Mouse (Mus musculus) forebrain, embryonic 16.5 days (tissue): Measurements from ENCODE around the gene Jph2. TPM values are rescaled to one million over a fixed set of nuclear protein-coding genes. Genes with fewer than 3 reads are reported as not detected.

Experiments used
- ATAC-seq: fragments of 200-750 bp; cut with Nextera tagmentation; 2 replicates; pipeline ENCODE4 v1.8.0; 2017; ENCODE audit warnings: mild to moderate bottlenecking, moderate library complexity
- H3K27ac ChIP-seq: fragments of 300-500 bp; sonication (generic); 2 replicates; pipeline ENCODE4 v1.5.1; 2014; ENCODE audit warnings: low read length, control low read depth
- H3K27me3 ChIP-seq: fragments of 300-500 bp; sonication (generic); replicated peaks from 2 replicates; pipeline ENCODE4 v1.6.1; 2014; ENCODE audit warnings: low read length; ENCODE audit not compliant: control insufficient read depth, insufficient read depth
- H3K36me3 ChIP-seq: fragments of 300-500 bp; sonication (generic); 2 replicates; pipeline ENCODE4 v1.6.1; 2014; ENCODE audit not compliant: control insufficient read depth, insufficient read depth
- H3K4me1 ChIP-seq: fragments of 300-500 bp; sonication (generic); replicated peaks from 2 replicates; pipeline ENCODE4 v1.6.1; 2014; ENCODE audit warnings: low read length; ENCODE audit not compliant: control insufficient read depth, insufficient read depth
- H3K4me2 ChIP-seq: fragments of 300-500 bp; sonication (generic); 2 replicates; pipeline ENCODE4 v1.6.1; 2014; ENCODE audit warnings: mild to moderate bottlenecking, low read length, control low read depth
- H3K4me3 ChIP-seq: fragments of 300-500 bp; sonication (generic); replicated peaks from 2 replicates; pipeline ENCODE4 v1.5.1; 2014; ENCODE audit warnings: mild to moderate bottlenecking, low read length, control low read depth
- H3K9ac ChIP-seq: fragments of 300-500 bp; sonication (generic); replicated peaks from 2 replicates; pipeline ENCODE4 v1.6.1; 2014; ENCODE audit warnings: low read depth, low read length, control low read depth
- H3K9me3 ChIP-seq: fragments of 300-500 bp; sonication (generic); 2 replicates; pipeline ENCODE4 v1.6.1; 2016; ENCODE audit warnings: low read length; ENCODE audit not compliant: control insufficient read depth
- WGBS: fragments of 180-500 bp; shearing (Covaris S2); extraction: QIAGEN DNeasy Blood & Tissue Kit; methylation state at CpG from one replicate; pipeline ENCODE4 v1.1.7; 2014; 5-methylcytosine and 5-hydroxymethylcytosine counted together
- polyA plus RNA-seq: library from polyadenylated mRNA; unstranded; fragments of >200 nt; fragmentation: Nextera tagmentation; extraction: Ambion mirVana; gene quantifications from 2 replicates; pipeline ENCODE4 v1.2.1, GENCODE M21; 2015

Jph2 gene
- polyA plus RNA-seq, 1 experiment from 2014 or later: 0.28 TPM

- WGBS: 87% methylated on average over 9 of the region's 9 CpGs
These were observed 33.5 kb upstream of the Jph2 start for GRCm38 (mm10) chr2:163431289-163431688.

DNA sequence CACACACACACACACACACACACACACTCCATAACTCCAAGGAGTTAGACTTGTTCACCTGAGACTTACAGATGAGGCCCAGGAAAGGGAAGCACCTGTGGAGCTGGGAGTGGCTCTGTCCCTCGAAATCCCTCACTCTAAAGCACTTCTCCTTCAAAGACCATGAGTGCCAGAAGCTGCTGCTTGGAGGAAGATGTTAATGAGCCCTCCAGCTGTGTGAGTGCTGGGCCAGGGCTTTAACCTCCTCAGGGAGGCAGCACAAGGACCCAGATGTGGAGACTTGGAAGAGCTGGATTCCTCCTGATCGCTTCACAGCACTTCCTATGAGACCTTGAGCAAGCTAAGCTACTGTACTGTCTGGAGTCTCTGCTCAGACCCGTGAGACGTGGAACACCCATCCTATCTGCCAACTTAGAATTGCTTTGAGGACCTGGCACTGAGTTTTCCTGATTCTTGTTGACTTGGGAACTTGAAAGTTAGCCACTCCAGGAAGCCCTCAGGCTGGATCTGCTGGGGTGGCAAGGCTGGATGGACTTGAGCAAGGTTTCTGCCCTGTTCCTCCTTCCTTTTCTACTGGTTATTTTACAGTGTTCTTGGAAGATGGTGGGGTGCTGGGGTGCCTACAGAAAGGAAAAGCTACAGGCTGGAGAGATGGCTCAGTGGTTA, 30.7 kb upstream of the Jph2 start:
- H3K4me3 ChIP-seq: no peak overlapping the region

More at GRCm38 (mm10) chr2:163431289-163431688, 33.5 kb upstream of the Jph2 start:
- Histone ChIP-seq H3K9ac (no peak overlapping the region), H3K36me3 (no peaks in the 10 kb centered on the region), H3K4me2 (no peak overlapping the region), H3K4me3 (no peak overlapping the region), H3K27me3 (no peaks in the 10 kb centered on the region), H3K27ac (no peak overlapping the region), H3K4me1 (no peaks in the 10 kb centered on the region), H3K9me3 (no peaks in the 10 kb centered on the region)
- no peak for ATAC-seq

GRCm38 (mm10) chr2:163424597-163424996, 26.8 kb upstream of the Jph2 start, which contains the start of gene Oser1:
Gene Oser1, minus strand, starts transcription at chr2:163424697.
- Histone ChIP-seq H3K9ac (no peak within 1 kb of the TSS), H3K27me3 (no peaks in the 10 kb centered on the region), H3K4me3 (no peak within 1 kb of the TSS), H3K4me2 (no peak within 1 kb of the TSS), H3K9me3 (no peaks in the 10 kb centered on the region), H3K4me1 (peaks cover 15% of the 10 kb centered on the region), H3K27ac (no peak within 1 kb of the TSS), H3K36me3 (no peaks in the 10 kb centered on the region; the same call in 1 of the 2 replicates)
- WGBS: 83% methylated on average over 6 of the region's 6 CpGs
- ATAC-seq: no peak

More for the DNA sequence above, 30.7 kb upstream of the Jph2 start:
- Histone ChIP-seq H3K9me3 (no peaks in the 10 kb centered on the region), H3K9ac (no peak overlapping the region), H3K36me3 (no peaks in the 10 kb centered on the region), H3K4me2 (no peak overlapping the region), H3K27ac (no peak overlapping the region), H3K27me3 (no peaks in the 10 kb centered on the region), H3K4me1 (no peaks in the 10 kb centered on the region)
- 52% methylated on average over 4 of the region's 4 CpGs for WGBS
- ATAC-seq: no peak

- Histone ChIP-seq H3K4me2 (no peak overlapping the region), H3K4me1 (peaks cover 21% of the 10 kb centered on the region), H3K9me3 (no peaks in the 10 kb centered on the region), H3K4me3 (no peak overlapping the region), H3K27ac (no peak overlapping the region), H3K27me3 (no peaks in the 10 kb centered on the region), H3K36me3 (no peaks in the 10 kb centered on the region; the same call in 1 of the 2 replicates), H3K9ac (no peak overlapping the region)
- ATAC-seq: no peak
- 86% methylated on average over 9 of the region's 9 CpGs for WGBS
These were observed 25.3 kb upstream of the Jph2 start for GRCm38 (mm10) chr2:163422895-163423660.

DNA sequence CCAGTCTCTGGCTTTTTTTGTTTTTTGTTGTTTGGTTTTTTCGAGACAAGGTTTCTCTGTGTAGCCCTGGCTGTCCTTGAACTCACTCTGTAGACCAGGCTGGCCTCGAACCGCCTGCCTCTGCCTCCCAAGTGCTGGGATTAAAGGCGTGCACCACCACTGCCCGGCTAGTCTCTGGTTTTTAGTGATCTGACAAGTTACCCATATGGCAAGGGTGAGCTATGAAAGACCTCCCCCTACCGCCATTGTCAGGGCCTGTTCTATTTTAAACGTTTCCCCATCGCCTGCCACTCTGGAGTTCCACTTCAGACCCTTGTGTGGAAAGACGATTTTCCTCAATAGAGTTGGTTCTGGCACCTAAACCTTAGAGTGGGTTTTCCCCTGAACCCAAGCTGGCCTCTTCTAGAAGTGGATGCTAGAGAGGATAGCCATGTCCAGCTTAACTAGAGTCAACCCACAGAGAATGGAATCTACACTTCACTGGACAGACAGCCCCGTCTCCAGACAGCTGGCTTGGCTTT, 22.6 kb upstream of the Jph2 start:
- no peaks in the 10 kb centered on the region; the same call in 1 of the 2 replicates for H3K36me3 ChIP-seq
- peak overlapping the region; percentile 94 for H3K4me3 ChIP-seq
- WGBS: 31% methylated on average over 10 of the region's 10 CpGs
- peaks cover 28% of the 10 kb centered on the region for H3K4me1 ChIP-seq
- H3K27ac ChIP-seq: no peak overlapping the region
- H3K9ac ChIP-seq: peak overlapping the region; percentile 79
- no peaks in the 10 kb centered on the region for H3K27me3 ChIP-seq
- no peak for ATAC-seq
- H3K9me3 ChIP-seq: no peaks in the 10 kb centered on the region
- H3K4me2 ChIP-seq: peak overlapping the region; percentile 82

DNA sequence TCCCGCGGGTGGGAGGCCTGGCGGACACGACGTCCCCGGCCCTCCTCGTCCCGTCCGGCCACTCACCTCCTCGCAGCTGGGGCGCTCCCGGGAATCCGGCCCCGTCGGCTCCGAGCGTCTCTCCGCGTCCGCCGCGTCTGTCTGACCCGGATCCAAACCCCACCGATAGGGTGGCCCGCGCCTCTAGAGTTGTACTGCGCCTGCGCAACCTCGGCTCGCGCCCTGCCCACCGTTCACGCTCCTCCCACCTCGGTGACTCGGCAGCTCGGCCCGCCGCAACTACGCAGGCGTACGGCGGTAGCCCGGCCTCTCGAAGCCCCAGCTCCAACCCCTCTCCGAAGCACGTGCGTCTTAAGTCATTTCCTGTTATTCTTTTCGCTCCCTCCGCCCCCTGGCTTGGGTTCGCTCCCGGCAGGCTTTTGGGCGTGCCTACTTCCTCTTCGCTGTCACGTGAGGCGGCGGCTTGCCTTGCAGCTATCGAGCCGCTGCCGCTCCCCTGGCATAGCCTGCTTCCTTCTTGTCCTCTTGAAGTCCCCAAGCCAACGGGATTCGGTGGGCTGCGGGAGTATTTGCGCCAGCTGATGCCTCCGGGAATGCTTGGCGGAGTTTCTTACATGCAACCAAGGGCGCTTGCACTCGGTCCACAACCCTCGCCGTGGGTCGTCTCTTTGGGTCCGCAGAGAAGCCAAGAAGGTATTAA, 21.7 kb upstream of the Jph2 start:
- H3K4me1 ChIP-seq: peaks cover 28% of the 10 kb centered on the region
- peaks cover 3% of the 10 kb centered on the region for H3K36me3 ChIP-seq
- under 1% methylated on average over 71 of the region's 71 CpGs for WGBS
- no peaks in the 10 kb centered on the region for H3K27me3 ChIP-seq
- H3K4me2 ChIP-seq: peak overlapping the region; percentile 82
- H3K4me3 ChIP-seq: peak overlapping the region; percentile 94
- no peaks in the 10 kb centered on the region for H3K9me3 ChIP-seq
- ATAC-seq: peak; percentile 100
- peak overlapping the region; percentile 85 for H3K9ac ChIP-seq
- H3K27ac ChIP-seq: peak overlapping the region; percentile 88

GRCm38 (mm10) chr2:163418841-163419345, 21.1 kb upstream of the Jph2 start:
- Histone ChIP-seq H3K4me2 (peak overlapping the region; percentile 68), H3K36me3 (peaks cover 3% of the 10 kb centered on the region), H3K4me1 (peaks cover 28% of the 10 kb centered on the region), H3K27me3 (no peaks in the 10 kb centered on the region), H3K4me3 (peak overlapping the region; percentile 94), H3K9me3 (no peaks in the 10 kb centered on the region), H3K27ac (peak overlapping the region; percentile 11; the same call in 1 of the 2 replicates), H3K9ac (peak overlapping the region; percentile 85)
- ATAC-seq: peak; percentile 37
- under 1% methylated on average over 50 of the region's 50 CpGs for WGBS

DNA sequence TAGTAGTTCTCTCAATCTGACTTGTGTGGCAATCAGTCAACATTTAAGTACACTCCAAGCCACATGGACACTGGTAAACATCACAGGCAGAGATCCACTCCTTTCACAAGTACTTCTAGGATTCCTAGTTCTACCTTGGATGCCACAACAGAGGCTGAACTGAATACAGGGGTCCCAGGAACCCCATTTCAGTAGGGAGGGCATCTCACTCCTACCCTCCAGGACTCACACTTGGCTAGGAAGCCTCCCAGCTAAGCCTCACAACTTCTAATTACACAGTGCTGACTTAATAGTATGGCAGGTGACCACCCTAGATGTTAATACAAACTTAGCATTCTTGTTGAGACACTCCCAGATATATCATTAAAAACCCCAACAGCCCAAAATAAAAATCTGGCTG, 20.0 kb upstream of the Jph2 start:
- Histone ChIP-seq H3K9ac (no peak overlapping the region), H3K27ac (no peak overlapping the region), H3K4me3 (no peak overlapping the region; the same call in none of the 2 replicates), H3K36me3 (peaks cover 3% of the 10 kb centered on the region), H3K4me1 (peaks cover 28% of the 10 kb centered on the region), H3K9me3 (no peaks in the 10 kb centered on the region), H3K27me3 (no peaks in the 10 kb centered on the region), H3K4me2 (peak overlapping the region; percentile 68)
- ATAC-seq: no peak

DNA sequence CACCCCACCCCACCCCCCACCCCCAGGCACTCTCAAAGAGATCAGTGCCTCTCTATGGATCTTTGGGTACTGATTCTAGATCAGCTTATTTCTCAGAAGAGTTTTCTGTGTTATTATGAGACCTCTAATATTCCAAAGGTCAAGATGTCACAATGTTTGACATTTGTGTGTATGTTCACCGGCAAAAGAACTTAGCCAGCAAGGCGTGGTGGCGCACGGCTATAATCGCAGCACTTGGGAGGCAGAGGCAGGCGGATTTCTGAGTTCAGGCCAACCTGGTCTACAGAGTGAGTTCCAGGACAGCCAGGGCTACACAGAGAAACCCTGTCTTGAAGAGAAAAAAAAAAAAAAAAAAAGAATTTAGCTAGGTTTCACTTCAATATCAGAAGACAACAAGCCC, 19.2 kb upstream of the Jph2 start:
- H3K27me3 ChIP-seq: no peaks in the 10 kb centered on the region
- ATAC-seq: no peak
- H3K4me2 ChIP-seq: no peak overlapping the region
- 94% methylated on average over 6 of the region's 6 CpGs for WGBS
- peaks cover 28% of the 10 kb centered on the region for H3K4me1 ChIP-seq
- no peak overlapping the region for H3K27ac ChIP-seq
- no peak overlapping the region for H3K4me3 ChIP-seq
- peaks cover 3% of the 10 kb centered on the region; the same call in 1 of the 2 replicates for H3K36me3 ChIP-seq
- H3K9ac ChIP-seq: no peak overlapping the region
- no peaks in the 10 kb centered on the region for H3K9me3 ChIP-seq
